In genomic region chr5:115507267-115507980, GRCm38 (mm10) we compare ENCODE assay signal across 7 mouse cellular contexts. TPM values are rescaled to one million over a fixed set of nuclear protein-coding genes. Genes with fewer than 3 reads are reported as not detected.
DNase-seq lines count a peak whose midpoint lies in the region; ATAC-seq and TF ChIP-seq lines count a peak whose summit lies in the region.

No protein-coding gene starts in this region.

- peak; percentile 39 for DNase-seq in lung, adult 2 months
- no peak for DNase-seq in lung, postnatal 25 days (ENCODE audit: low spot score)
- peak; percentile 43 for DNase-seq in naive thymus-derived CD4-positive, alpha-beta T cell, adult 2 months (ENCODE audit: low read depth)
- DNase-seq in left cerebral cortex, postnatal 10 days (ENCODE audit: extremely low spot score in 1 of 2, low spot score in 2 of 2), result no peak
- DNase-seq in frontal cortex, postnatal 36 days (ENCODE audit: low spot score in 2 of 2), result no peak

- 3% methylated on average over 12 of the region's 12 CpGs for WGBS in lung, adult 2 months
- 7% methylated on average over 12 of the region's 12 CpGs for WGBS in embryonic facial prominence, embryonic 13.5 days
- 15% methylated on average over 12 of the region's 12 CpGs for WGBS in intestine, embryonic 15.5 days

- ATAC-seq in embryonic facial prominence, embryonic 13.5 days (ENCODE audit: insufficient number of reproducible peaks, insufficient read depth, low FRiP score, low TSS enrichment, low read depth), result no peak
- ATAC-seq in intestine, embryonic 15.5 days, result no peak; the same call in 1 of the 2 replicates

- intact Hi-C loops in left cerebral cortex, postnatal 10 days (cut with DNase I), result loop anchor here (5.0 kb wide), 1 partner anchor 50 kb away; the partner anchor contains the start of gene Rplp0

- H3K36me3 ChIP-seq in embryonic facial prominence, embryonic 13.5 days, result no peaks in the 10 kb centered on the region
- no peaks in the 10 kb centered on the region for H3K36me3 ChIP-seq in intestine, embryonic 15.5 days

- peak overlapping the region; percentile 71 for H3K27ac ChIP-seq in embryonic facial prominence, embryonic 13.5 days
- H3K27ac ChIP-seq in intestine, embryonic 15.5 days, result no peak overlapping the region

- no peak for TF ChIP-seq CTCF in lung, adult 2 months (IDR thresholded peaks at IDR 0.05; ENCODE audit: insufficient read depth, low read length)

- H3K4me1 ChIP-seq in lung, adult 2 months (ENCODE audit: control insufficient read depth, insufficient read depth, low read length), result peaks cover 14% of the 10 kb centered on the region; the same call in 1 of the 2 replicates
- H3K4me1 ChIP-seq in embryonic facial prominence, embryonic 13.5 days, result peaks cover 44% of the 10 kb centered on the region
- peaks cover 29% of the 10 kb centered on the region for H3K4me1 ChIP-seq in intestine, embryonic 15.5 days (replicated peaks)

- peak overlapping the region; percentile 94 for H3K9ac ChIP-seq in embryonic facial prominence, embryonic 13.5 days
- H3K9ac ChIP-seq in intestine, embryonic 15.5 days, result peak overlapping the region; percentile 93

- no peak for TF ChIP-seq POLR2A in lung, adult 2 months (IDR thresholded peaks at IDR 0.05; ENCODE audit: borderline replicate concordance, extremely low read depth, low read depth, low read length)

- no peaks in the 10 kb centered on the region for H3K9me3 ChIP-seq in embryonic facial prominence, embryonic 13.5 days
- H3K9me3 ChIP-seq in intestine, embryonic 15.5 days, result no peaks in the 10 kb centered on the region

- H3K4me3 ChIP-seq in lung, adult 2 months (replicated peaks; ENCODE audit: extremely low read depth, low read depth, low read length), result peak overlapping the region; percentile 84
- H3K4me3 ChIP-seq in embryonic facial prominence, embryonic 13.5 days, result peak overlapping the region; percentile 93
- peak overlapping the region; percentile 88 for H3K4me3 ChIP-seq in intestine, embryonic 15.5 days (replicated peaks)

- H3K4me2 ChIP-seq in embryonic facial prominence, embryonic 13.5 days, result peak overlapping the region; percentile 91
- peak overlapping the region; percentile 75 for H3K4me2 ChIP-seq in intestine, embryonic 15.5 days (replicated peaks)

- H3K27me3 ChIP-seq in embryonic facial prominence, embryonic 13.5 days, result no peaks in the 10 kb centered on the region
- no peaks in the 10 kb centered on the region for H3K27me3 ChIP-seq in intestine, embryonic 15.5 days (replicated peaks)

RNA-seq across cellular contexts. Expression of gene Pxn, which starts 0.9 kb away (rescaled TPM):
- 214 and 226 TPM in 2 replicates for polyA plus RNA-seq in lung, adult 2 months (2012; rRNA removed)
- 39.6 and 44.2 TPM in 2 replicates for polyA plus RNA-seq in embryonic facial prominence, embryonic 13.5 days (2015; fragmentation: Nextera tagmentation; extraction: Ambion mirVana)
- polyA plus RNA-seq in intestine, embryonic 15.5 days (2015; fragmentation: Nextera tagmentation; extraction: Ambion mirVana), result 56.9 and 58.2 TPM in 2 replicates
- total RNA-seq in left cerebral cortex, postnatal 10 days (2021), result 10 to 100 TPM; 18.8 to 20.8 TPM

RNA-seq across cellular contexts. Expression of gene Sirt4, which starts 22.9 kb away (rescaled TPM):
- 36.5 and 38.3 TPM in 2 replicates for polyA plus RNA-seq in lung, adult 2 months (2012; rRNA removed)
- 24.8 and 28.1 TPM in 2 replicates for polyA plus RNA-seq in embryonic facial prominence, embryonic 13.5 days (2015; fragmentation: Nextera tagmentation; extraction: Ambion mirVana)
- polyA plus RNA-seq in intestine, embryonic 15.5 days (2015; fragmentation: Nextera tagmentation; extraction: Ambion mirVana), result 18.6 and 19.8 TPM in 2 replicates
- 10 to 100 TPM; 26.8 to 31.2 TPM for total RNA-seq in left cerebral cortex, postnatal 10 days (2021)

RNA-seq across cellular contexts. Expression of gene Pla2g1b, which starts 41.4 kb away (rescaled TPM):
- polyA plus RNA-seq in lung, adult 2 months (2012; rRNA removed), result 38.0 and 46.8 TPM in 2 replicates
- not detected in 2 replicates for polyA plus RNA-seq in embryonic facial prominence, embryonic 13.5 days (2015; fragmentation: Nextera tagmentation; extraction: Ambion mirVana)
- polyA plus RNA-seq in intestine, embryonic 15.5 days (2015; fragmentation: Nextera tagmentation; extraction: Ambion mirVana), result 2.1 and 2.9 TPM in 2 replicates
- not detected for total RNA-seq in left cerebral cortex, postnatal 10 days (2021)

RNA-seq across cellular contexts. Expression of gene Rplp0, which starts 51.8 kb away (rescaled TPM):
- 1,185 and 1,411 TPM in 2 replicates for polyA plus RNA-seq in lung, adult 2 months (2012; rRNA removed)
- 1,563 and 1,729 TPM in 2 replicates for polyA plus RNA-seq in embryonic facial prominence, embryonic 13.5 days (2015; fragmentation: Nextera tagmentation; extraction: Ambion mirVana)
- 1,607 and 1,644 TPM in 2 replicates for polyA plus RNA-seq in intestine, embryonic 15.5 days (2015; fragmentation: Nextera tagmentation; extraction: Ambion mirVana)
- total RNA-seq in left cerebral cortex, postnatal 10 days (2021), result 100 to 1,000 TPM; 400 to 410 TPM

RNA-seq across cellular contexts. Expression of gene Gcn1l1, which starts 57.6 kb away (rescaled TPM):
- 36.8 and 52.8 TPM in 2 replicates for polyA plus RNA-seq in lung, adult 2 months (2012; rRNA removed)
- 45.8 and 47.9 TPM in 2 replicates for polyA plus RNA-seq in embryonic facial prominence, embryonic 13.5 days (2015; fragmentation: Nextera tagmentation; extraction: Ambion mirVana)
- polyA plus RNA-seq in intestine, embryonic 15.5 days (2015; fragmentation: Nextera tagmentation; extraction: Ambion mirVana), result 31.8 and 34.7 TPM in 2 replicates
- 10 to 100 TPM; 71.3 to 75.0 TPM for total RNA-seq in left cerebral cortex, postnatal 10 days (2021)

Comparison
In these comparisons a context has a peak if more than half of its experiments do, and no peak if none do; other contexts are left out.
1. DNase-seq: peak in lung, adult 2 months (single experiment) and naive thymus-derived CD4-positive, alpha-beta T cell, adult 2 months (single experiment); none in lung, postnatal 25 days (single experiment), left cerebral cortex, postnatal 10 days (0 of 2) and frontal cortex, postnatal 36 days (0 of 2).
2. Peak in every context shown above with its lines, with median percentiles within 50 percentile points of each other: H3K4me3 ChIP-seq.